Mouse (Mus musculus): ENCODE results near the gene Olfr1204.

Gene Olfr1204

DNA sequence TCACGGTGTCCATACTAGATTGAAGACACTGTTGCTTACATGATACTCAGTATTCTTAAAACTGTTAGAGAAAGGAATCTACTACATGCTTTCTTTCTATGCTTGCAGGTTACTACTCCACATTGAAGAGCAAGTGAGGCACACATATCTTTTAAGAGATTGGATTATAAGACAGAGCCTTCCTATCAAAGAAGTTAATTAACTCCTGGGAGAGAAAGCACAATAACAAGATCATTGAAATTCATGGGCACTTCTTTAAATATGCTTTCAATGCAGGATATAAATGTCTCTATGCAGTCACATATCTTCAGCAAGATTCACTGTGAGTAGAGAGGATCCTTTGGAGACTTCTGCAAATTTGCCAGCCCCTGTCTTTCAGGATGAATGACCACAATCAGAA is at the start of gene Olfr1204:
Olfr1204 (plus strand) TSS at position 301 of the 400 bp plus-strand sequence.
- DNase-seq (ENCODE audit: low spot score), result no peak

DNA sequence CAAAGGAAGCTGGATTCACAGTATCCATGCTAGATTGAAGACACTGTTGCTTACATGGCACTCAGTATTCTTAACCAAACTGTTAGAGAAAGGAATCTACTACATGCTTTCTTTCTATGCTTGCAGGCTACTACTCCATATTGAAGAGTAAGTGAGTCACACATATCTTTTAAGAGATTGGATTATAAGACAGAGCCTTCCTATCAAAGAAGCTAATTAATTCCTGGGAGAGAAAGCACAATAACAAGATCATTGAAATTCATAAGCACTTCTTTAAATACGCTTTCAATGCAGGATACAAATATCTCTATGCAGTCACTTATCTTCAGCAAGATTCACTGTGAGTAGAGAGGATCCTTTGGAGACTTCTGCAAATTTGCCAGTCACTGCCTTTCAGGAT is 34.9 kb upstream of the Olfr1204 start, which contains the start of gene Olfr1202:
Olfr1202 (plus strand) TSS at position 301 of the 400 bp plus-strand sequence.
- DNase-seq (ENCODE audit: low spot score), result no peak

- DNase-seq (ENCODE audit: low spot score), result no peak
Observed at GRCm38 (mm10) chr2:88829437-88829836, 19.7 kb upstream of the Olfr1204 start, which contains the start of gene Olfr1205. TSS of gene Olfr1205 (plus strand) at chr2:88829737.

DNA sequence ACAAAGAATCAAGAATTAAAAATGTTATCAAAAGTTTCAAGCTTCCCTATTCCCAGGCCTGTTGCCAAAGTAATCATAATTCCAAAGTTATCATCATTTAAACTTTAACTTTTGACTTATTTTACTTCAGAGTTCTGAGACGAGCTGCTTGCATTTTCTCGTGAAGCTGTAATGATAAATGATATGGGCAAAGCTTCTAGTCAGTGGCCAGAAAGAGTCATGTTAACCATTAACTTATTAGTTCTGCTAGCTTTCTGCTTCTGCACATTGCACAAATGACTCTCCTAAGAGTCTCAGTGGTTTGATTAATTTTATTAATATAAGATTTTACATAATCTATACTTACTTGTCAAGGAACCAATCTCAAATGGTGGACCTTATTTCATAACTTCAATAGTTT is 10.6 kb upstream of the Olfr1204 start:
- no peak for DNase-seq (ENCODE audit: low spot score)

- no peak for DNase-seq (ENCODE audit: low spot score)
Observed at GRCm38 (mm10) chr2:88862931-88863330, 13.8 kb downstream of the Olfr1204 start, which contains the start of gene Olfr1206. TSS of gene Olfr1206 (plus strand) at chr2:88863231.

- no peak for DNase-seq (ENCODE audit: low spot score)
Observed at GRCm38 (mm10) chr2:88902211-88902610, 53.1 kb downstream of the Olfr1204 start, which contains the start of gene Olfr1208. TSS of gene Olfr1208 (minus strand) at chr2:88902311.

Measured in yolk sac, embryonic 10.5 days (tissue).